Mouse (Mus musculus): ENCODE data around the gene Asic2. TPM values are rescaled to one million over a fixed set of nuclear protein-coding genes. Genes with fewer than 3 reads are reported as not detected.

Gene Asic2
- polyA plus RNA-seq, 1 experiment from 2014 or later = not detected

DNA sequence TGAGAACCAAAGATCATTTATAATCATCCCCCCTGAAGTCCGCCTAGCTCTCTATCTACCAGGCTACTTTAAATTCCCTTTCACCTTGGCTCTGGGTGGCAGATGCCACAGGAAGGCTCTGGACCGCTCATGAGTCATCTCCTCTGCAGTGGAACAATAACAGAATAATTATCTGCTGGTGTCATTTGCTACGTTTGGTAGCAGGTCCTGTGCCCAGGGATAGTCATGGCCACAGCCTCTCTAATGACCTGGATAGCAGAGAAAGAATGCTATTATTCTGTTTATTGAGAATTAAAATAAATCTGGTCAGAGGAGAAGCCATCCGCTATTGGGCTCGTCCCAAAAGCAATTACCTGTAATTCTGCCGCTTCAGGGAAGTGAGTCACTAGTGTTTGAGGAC, 425.1 kb downstream of the Asic2 start:
- no peaks in the 10 kb centered on the region for H3K36me3 ChIP-seq
- 61% methylated on average over 6 of the region's 6 CpGs for WGBS (ENCODE audit: insufficient replicate concordance)
- no peak overlapping the region for H3K9ac ChIP-seq
- ATAC-seq (ENCODE audit: low read depth) (no peak), DNase-seq (no peak)
- H3K27me3 ChIP-seq = no peaks in the 10 kb centered on the region
- H3K4me2 ChIP-seq = no peak overlapping the region
- no peaks in the 10 kb centered on the region for H3K4me1 ChIP-seq (replicated peaks)
- H3K27ac ChIP-seq = no peak overlapping the region
- no peaks in the 10 kb centered on the region for H3K9me3 ChIP-seq (replicated peaks)
- no peak overlapping the region for H3K4me3 ChIP-seq (replicated peaks)

GRCm38 (mm10) chr11:81535121-81535717, 433.0 kb downstream of the Asic2 start:
- Histone ChIP-seq H3K27me3 (no peaks in the 10 kb centered on the region), H3K9me3 (replicated peaks) (no peaks in the 10 kb centered on the region), H3K27ac (no peak overlapping the region), H3K4me3 (replicated peaks) (no peak overlapping the region), H3K36me3 (no peaks in the 10 kb centered on the region), H3K9ac (no peak overlapping the region), H3K4me2 (no peak overlapping the region), H3K4me1 (replicated peaks) (peaks cover 9% of the 10 kb centered on the region; the same call in 1 of the 2 replicates)
- 12% methylated on average over 4 of the region's 4 CpGs for WGBS (ENCODE audit: insufficient replicate concordance)
- ATAC-seq (ENCODE audit: low read depth) = peak; percentile 87
- DNase-seq = peak; percentile 17

DNA sequence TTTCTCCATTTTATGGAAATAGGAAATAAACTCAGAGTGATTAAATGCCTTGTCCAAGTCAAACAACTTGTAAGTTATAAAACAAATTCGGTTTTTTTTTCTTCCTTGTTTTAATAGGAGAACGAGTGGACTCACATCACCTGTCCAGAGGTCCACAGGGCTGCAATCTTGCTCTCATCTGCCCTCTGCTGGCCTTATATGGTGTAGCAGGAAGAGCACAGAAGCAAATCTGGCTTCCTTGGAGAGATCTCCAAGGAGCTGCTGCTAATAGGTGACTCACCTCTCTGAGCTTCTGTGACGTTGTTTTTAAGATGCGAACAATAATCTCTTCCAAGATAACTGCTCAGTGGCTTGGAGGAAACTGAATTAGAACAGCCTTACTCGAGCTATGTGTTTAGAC, 433.6 kb downstream of the Asic2 start:
- ATAC-seq (ENCODE audit: low read depth) = no peak
- Histone ChIP-seq H3K9ac (no peak overlapping the region), H3K27me3 (no peaks in the 10 kb centered on the region), H3K4me2 (no peak overlapping the region), H3K4me1 (replicated peaks) (peaks cover 9% of the 10 kb centered on the region; the same call in 1 of the 2 replicates), H3K9me3 (replicated peaks) (no peaks in the 10 kb centered on the region), H3K27ac (no peak overlapping the region), H3K36me3 (no peaks in the 10 kb centered on the region), H3K4me3 (replicated peaks) (no peak overlapping the region)
- peak; percentile 20 for DNase-seq
- WGBS (ENCODE audit: insufficient replicate concordance) = 11% methylated on average over 5 of the region's 5 CpGs

DNA sequence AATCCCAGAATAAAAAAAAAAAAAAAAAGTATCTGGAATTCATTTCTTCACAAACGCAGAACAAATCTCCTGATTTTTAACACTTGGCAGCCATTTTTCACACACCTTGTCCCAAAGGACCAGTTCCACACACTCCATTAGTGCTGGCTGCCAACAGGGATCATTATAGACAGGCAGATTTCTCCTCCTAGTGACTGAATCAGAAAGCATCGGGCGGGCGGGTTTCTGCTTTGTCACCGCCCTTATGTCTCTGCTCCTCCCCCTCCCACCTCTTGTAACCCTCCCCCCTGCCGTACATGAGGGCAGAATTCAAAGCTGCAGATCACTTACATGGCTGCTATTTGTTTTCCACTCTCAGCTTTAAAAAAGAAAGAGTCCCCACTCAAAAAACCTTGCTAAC, 436.4 kb downstream of the Asic2 start:
- Histone ChIP-seq H3K9me3 (replicated peaks) (no peaks in the 10 kb centered on the region), H3K4me3 (replicated peaks) (no peak overlapping the region), H3K27me3 (no peaks in the 10 kb centered on the region), H3K36me3 (no peaks in the 10 kb centered on the region), H3K27ac (no peak overlapping the region), H3K4me1 (replicated peaks) (peaks cover 9% of the 10 kb centered on the region; the same call in 1 of the 2 replicates), H3K4me2 (no peak overlapping the region), H3K9ac (no peak overlapping the region)
- DNase-seq (peak; percentile 1), ATAC-seq (ENCODE audit: low read depth) (no peak)
- WGBS (ENCODE audit: insufficient replicate concordance) = 7% methylated on average over 6 of the region's 6 CpGs

DNA sequence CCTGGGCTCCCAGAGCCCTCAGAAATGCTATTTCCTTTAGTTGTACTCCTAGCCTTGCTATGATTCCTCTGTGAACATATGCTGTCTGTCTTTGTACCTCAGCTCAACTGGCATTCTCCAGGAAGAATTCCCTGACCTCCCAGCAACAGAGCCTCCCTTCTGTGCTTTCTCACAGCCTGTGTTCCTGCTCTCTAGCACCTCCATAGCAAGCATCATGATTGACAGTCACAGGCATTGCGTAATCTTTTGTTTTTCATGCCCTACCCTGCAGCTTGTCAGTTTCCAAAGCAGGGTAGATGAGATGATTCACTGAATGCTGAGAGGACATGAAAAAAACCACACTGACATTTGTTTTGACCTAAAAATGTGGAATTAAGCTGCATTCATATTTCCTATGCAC, 445.3 kb downstream of the Asic2 start:
- H3K36me3 ChIP-seq = no peaks in the 10 kb centered on the region
- WGBS (ENCODE audit: insufficient replicate concordance) = 48% methylated on average over 1 of the region's 1 CpGs
- no peak for ATAC-seq (ENCODE audit: low read depth)

GRCm38 (mm10) chr11:81521881-81522280, 446.4 kb downstream of the Asic2 start:
- H3K27me3 ChIP-seq = no peaks in the 10 kb centered on the region
- no peaks in the 10 kb centered on the region for H3K4me1 ChIP-seq (replicated peaks)
- 66% methylated on average over 4 of the region's 4 CpGs for WGBS (ENCODE audit: insufficient replicate concordance)
- no peaks in the 10 kb centered on the region for H3K9me3 ChIP-seq (replicated peaks)
- no peak overlapping the region for H3K4me3 ChIP-seq (replicated peaks)
- H3K36me3 ChIP-seq = no peaks in the 10 kb centered on the region
- DNase-seq (no peak), ATAC-seq (ENCODE audit: low read depth) (no peak)
- H3K4me2 ChIP-seq = no peak overlapping the region
- H3K27ac ChIP-seq = no peak overlapping the region
- no peak overlapping the region for H3K9ac ChIP-seq

More for the DNA sequence above, 445.3 kb downstream of the Asic2 start:
- Histone ChIP-seq H3K9ac (no peak overlapping the region), H3K4me3 (replicated peaks) (no peak overlapping the region), H3K4me2 (no peak overlapping the region), H3K27ac (no peak overlapping the region), H3K27me3 (no peaks in the 10 kb centered on the region), H3K9me3 (replicated peaks) (no peaks in the 10 kb centered on the region), H3K4me1 (replicated peaks) (no peaks in the 10 kb centered on the region)
- DNase-seq = no peak

- Histone ChIP-seq H3K9ac (no peak overlapping the region), H3K4me2 (no peak overlapping the region), H3K4me3 (replicated peaks) (no peak overlapping the region), H3K27me3 (no peaks in the 10 kb centered on the region), H3K36me3 (no peaks in the 10 kb centered on the region), H3K4me1 (replicated peaks) (no peaks in the 10 kb centered on the region), H3K27ac (no peak overlapping the region), H3K9me3 (replicated peaks) (no peaks in the 10 kb centered on the region)
- 32% methylated on average over 14 of the region's 14 CpGs for WGBS (ENCODE audit: insufficient replicate concordance)
- ATAC-seq (ENCODE audit: low read depth) (no peak), DNase-seq (no peak)
These were observed 450.0 kb downstream of the Asic2 start for GRCm38 (mm10) chr11:81518001-81518955.

GRCm38 (mm10) chr11:81515754-81516153, 452.5 kb downstream of the Asic2 start:
- ATAC-seq (ENCODE audit: low read depth) (no peak), DNase-seq (no peak)
- no peaks in the 10 kb centered on the region for H3K36me3 ChIP-seq
- H3K4me3 ChIP-seq (replicated peaks) = no peak overlapping the region
- H3K27me3 ChIP-seq = no peaks in the 10 kb centered on the region
- no peaks in the 10 kb centered on the region for H3K4me1 ChIP-seq (replicated peaks)
- WGBS (ENCODE audit: insufficient replicate concordance) = 56% methylated on average over 3 of the region's 3 CpGs
- H3K4me2 ChIP-seq = no peak overlapping the region
- no peak overlapping the region for H3K27ac ChIP-seq
- H3K9ac ChIP-seq = no peak overlapping the region
- H3K9me3 ChIP-seq (replicated peaks) = no peaks in the 10 kb centered on the region

GRCm38 (mm10) chr11:81512434-81512833, 455.8 kb downstream of the Asic2 start:
- no peak overlapping the region for H3K9ac ChIP-seq
- H3K4me2 ChIP-seq = no peak overlapping the region
- no peak for ATAC-seq (ENCODE audit: low read depth)
- no peak for DNase-seq
- H3K27me3 ChIP-seq = no peaks in the 10 kb centered on the region
- H3K27ac ChIP-seq = no peak overlapping the region
- no peaks in the 10 kb centered on the region for H3K4me1 ChIP-seq (replicated peaks)
- no peaks in the 10 kb centered on the region for H3K36me3 ChIP-seq
- H3K9me3 ChIP-seq (replicated peaks) = no peaks in the 10 kb centered on the region
- no peak overlapping the region for H3K4me3 ChIP-seq (replicated peaks)
- WGBS (ENCODE audit: insufficient replicate concordance) = 63% methylated on average over 10 of the region's 10 CpGs

DNA sequence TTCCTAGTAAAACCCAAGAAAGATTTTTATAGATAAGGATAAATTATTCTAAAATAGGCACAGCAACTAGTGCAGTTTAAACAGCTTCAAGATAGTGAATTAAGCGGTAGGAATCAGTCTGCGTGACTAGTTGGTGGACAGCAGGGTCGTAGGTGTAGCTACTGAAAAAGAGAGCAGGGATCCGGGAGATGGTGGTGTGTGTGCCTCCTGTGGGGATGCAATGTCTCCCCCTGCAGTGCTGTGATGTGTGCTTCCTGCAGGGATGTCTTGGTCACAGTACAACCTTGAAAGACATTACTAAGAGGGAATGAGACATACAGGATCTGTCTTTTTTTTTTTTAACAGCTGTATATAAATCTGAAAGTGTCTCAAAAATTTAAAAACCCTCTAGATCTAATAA, 456.9 kb downstream of the Asic2 start:
- 55% methylated on average over 4 of the region's 4 CpGs for WGBS (ENCODE audit: insufficient replicate concordance)
- ATAC-seq (ENCODE audit: low read depth) (no peak), DNase-seq (no peak)
- no peaks in the 10 kb centered on the region for H3K4me1 ChIP-seq (replicated peaks)
- H3K9me3 ChIP-seq (replicated peaks) = no peaks in the 10 kb centered on the region
- no peaks in the 10 kb centered on the region for H3K36me3 ChIP-seq
- no peak overlapping the region for H3K4me3 ChIP-seq (replicated peaks)
- H3K4me2 ChIP-seq = no peak overlapping the region
- no peak overlapping the region for H3K9ac ChIP-seq
- no peaks in the 10 kb centered on the region for H3K27me3 ChIP-seq
- H3K27ac ChIP-seq = no peak overlapping the region

- Histone ChIP-seq H3K27me3 (no peaks in the 10 kb centered on the region), H3K4me1 (replicated peaks) (no peaks in the 10 kb centered on the region), H3K36me3 (no peaks in the 10 kb centered on the region), H3K9me3 (replicated peaks) (no peaks in the 10 kb centered on the region), H3K4me2 (no peak overlapping the region), H3K4me3 (replicated peaks) (no peak overlapping the region), H3K9ac (no peak overlapping the region), H3K27ac (no peak overlapping the region)
- ATAC-seq (ENCODE audit: low read depth) (no peak), DNase-seq (no peak)
- WGBS (ENCODE audit: insufficient replicate concordance) = 64% methylated on average over 8 of the region's 8 CpGs
These were observed 459.6 kb downstream of the Asic2 start for GRCm38 (mm10) chr11:81508385-81509233.

Data from liver, embryonic 13.5 days (tissue).